Comparison of ENCODE assay signal across 8 mouse cellular contexts in the genomic region with DNA sequence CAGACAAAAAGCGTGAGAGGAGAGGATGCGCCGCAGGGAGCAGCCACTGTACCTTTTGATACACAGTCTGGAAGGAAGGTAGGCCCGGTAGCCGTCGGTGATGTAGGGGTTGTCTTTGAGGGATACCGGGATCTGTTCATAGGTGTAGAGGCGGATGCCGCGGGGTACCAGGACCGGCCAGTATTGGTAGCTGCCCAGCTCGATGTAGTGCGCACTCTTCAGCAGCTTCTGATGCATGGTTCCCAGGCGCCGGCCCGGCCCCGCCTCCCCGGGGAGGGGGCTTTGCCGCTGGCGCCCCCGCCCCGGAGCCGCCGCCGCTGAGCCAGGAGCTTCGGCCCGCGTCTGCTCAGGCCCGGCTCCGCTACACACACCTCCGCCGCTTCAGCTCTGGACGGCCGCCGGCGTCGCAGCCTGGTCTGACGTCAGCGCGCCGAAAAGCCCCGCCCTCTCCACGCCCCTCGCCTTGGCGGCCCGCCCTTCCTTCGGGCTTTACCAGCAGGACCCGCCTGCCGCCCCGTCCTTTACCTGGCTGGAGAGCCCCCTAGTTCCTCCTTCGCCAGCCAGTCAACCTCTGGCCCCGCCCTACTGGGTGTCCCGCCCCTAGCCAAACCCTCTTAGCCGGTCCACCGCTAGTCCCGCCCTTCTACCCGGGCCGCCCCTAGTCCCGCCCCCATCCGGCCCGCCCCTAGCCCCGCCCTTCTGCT. TPM values are rescaled to one million over a fixed set of nuclear protein-coding genes. Genes with fewer than 3 reads are reported as not detected.
DNase-seq lines count a peak whose midpoint lies in the region; ATAC-seq and TF ChIP-seq lines count a peak whose summit lies in the region.

Gene Paqr3, minus strand, starts transcription at position 390 of the 704 bp plus-strand sequence.

- peaks cover 4% of the 10 kb centered on the region; the same call in 1 of the 2 replicates for H3K27me3 ChIP-seq in G1E (ENCODE audit: insufficient read depth, low read length)
- H3K27me3 ChIP-seq in forebrain, postnatal 0 days (ENCODE audit: insufficient read depth, low read length): no peaks in the 10 kb centered on the region
- H3K27me3 ChIP-seq in lung, embryonic 15.5 days: no peaks in the 10 kb centered on the region

- peak within 1 kb of the TSS; percentile 66 for H3K27ac ChIP-seq in forebrain, postnatal 0 days (ENCODE audit: low read depth, low read length)
- H3K27ac ChIP-seq in lung, embryonic 15.5 days: peak within 1 kb of the TSS; percentile 45

- peak; percentile 91 for DNase-seq in G1E (ENCODE audit: low spot score)
- peak; percentile 99 to 100 for DNase-seq in cerebellum, adult 18-20 months
- DNase-seq in forebrain, postnatal 0 days: peak; percentile 94
- DNase-seq in heart, postnatal 4 days: peak; percentile 98
- DNase-seq in layer of hippocampus, adult 8-10 months (ENCODE audit: low spot score in 2 of 2): peak; percentile 96 to 97
- peak; percentile 96 for DNase-seq in ovary, adult 18-20 months (ENCODE audit: low spot score)
- peak; percentile 85 for DNase-seq in thymus, postnatal 0 days (ENCODE audit: low spot score)

- H3K4me1 ChIP-seq in G1E (ENCODE audit: insufficient read depth, low read depth, low read length): peaks cover 20% of the 10 kb centered on the region
- H3K4me1 ChIP-seq in forebrain, postnatal 0 days (ENCODE audit: insufficient read depth): peaks cover 21% of the 10 kb centered on the region
- H3K4me1 ChIP-seq in lung, embryonic 15.5 days: peaks cover 6% of the 10 kb centered on the region

- 4% methylated on average over 62 of the region's 62 CpGs for WGBS in forebrain, postnatal 0 days
- 1% methylated on average over 45 of the region's 62 CpGs for WGBS in lung, embryonic 15.5 days

- H3K9me3 ChIP-seq in G1E (replicated peaks): no peaks in the 10 kb centered on the region
- no peaks in the 10 kb centered on the region for H3K9me3 ChIP-seq in forebrain, postnatal 0 days (ENCODE audit: low read length)
- no peaks in the 10 kb centered on the region for H3K9me3 ChIP-seq in lung, embryonic 15.5 days

- ATAC-seq in G1E (ENCODE audit: extremely low read depth, insufficient number of reproducible peaks, low FRiP score, poor library complexity, severe bottlenecking): peak; percentile 99
- peak; percentile 97 for ATAC-seq in forebrain, postnatal 0 days
- ATAC-seq in lung, embryonic 15.5 days (ENCODE audit: borderline replicate concordance, extremely low read depth, low FRiP score, low TSS enrichment): peak; percentile 98

- peak within 1 kb of the TSS; percentile 73 for H3K9ac ChIP-seq in forebrain, postnatal 0 days
- peak within 1 kb of the TSS; percentile 73 for H3K9ac ChIP-seq in lung, embryonic 15.5 days

- H3K4me3 ChIP-seq in G1E (ENCODE audit: low read depth, low read length): peak within 1 kb of the TSS; percentile 81
- peak within 1 kb of the TSS; percentile 78 for H3K4me3 ChIP-seq in forebrain, postnatal 0 days (ENCODE audit: low read depth, low read length)
- peak within 1 kb of the TSS; percentile 75 for H3K4me3 ChIP-seq in lung, embryonic 15.5 days

- peaks cover 7% of the 10 kb centered on the region for H3K36me3 ChIP-seq in G1E (replicated peaks)
- peaks cover 7% of the 10 kb centered on the region; the same call in 1 of the 2 replicates for H3K36me3 ChIP-seq in forebrain, postnatal 0 days (ENCODE audit: insufficient read depth)
- H3K36me3 ChIP-seq in lung, embryonic 15.5 days: no peaks in the 10 kb centered on the region

- no peak for TF ChIP-seq CTCF in G1E (IDR thresholded peaks at IDR 0.05; ENCODE audit: low read depth, low read length)
- no peak for TF ChIP-seq CTCF in forebrain, postnatal 0 days (IDR thresholded peaks at IDR 0.05; ENCODE audit: low read depth)

- H3K4me2 ChIP-seq in forebrain, postnatal 0 days (ENCODE audit: low read depth): peak within 1 kb of the TSS; percentile 59
- H3K4me2 ChIP-seq in lung, embryonic 15.5 days: peak within 1 kb of the TSS; percentile 88

RNA-seq across cellular contexts. Expression of gene Paqr3, which starts in this region (rescaled TPM):
- total RNA-seq in G1E (2014; fragmentation: Nextera tagmentation) (19.3 and 21.8 TPM in 2 replicates), G1E (2017) (4.1 and 4.8 TPM in 2 replicates)
- polyA plus RNA-seq in G1E (2012): 1.8 and 2.1 TPM in 2 replicates
- total RNA-seq in forebrain, postnatal 0 days (2014; rRNA removed): 30.9 and 32.3 TPM in 2 replicates
- 7.9 and 10.6 TPM in 2 replicates for polyA plus RNA-seq in forebrain, postnatal 0 days (2015; fragmentation: Nextera tagmentation; extraction: Ambion mirVana)
- 1 to 10 TPM; 3.0 to 3.6 TPM for total RNA-seq in heart, postnatal 4 days (2021)
- total RNA-seq in layer of hippocampus, adult 8-10 months (2022): 10 to 100 TPM; 25.8 to 38.3 (median 30.7) TPM
- polyA plus RNA-seq in lung, embryonic 15.5 days (2015; fragmentation: Nextera tagmentation; extraction: Ambion mirVana): 2.4 and 3.2 TPM in 2 replicates
- polyA plus RNA-seq in thymus, postnatal 0 days (2015; fragmentation: Nextera tagmentation; extraction: Ambion mirVana): 0.86 and 1.0 TPM in 2 replicates

Comparison
In these comparisons a context has a peak if more than half of its experiments do, and no peak if none do; other contexts are left out.
1. Peak in every context shown above with its lines: DNase-seq, ATAC-seq, H3K4me3 ChIP-seq and H3K27ac ChIP-seq.